Mouse (Mus musculus): ENCODE measurements at regions not wholly inside any gene's neighbourhood (a gene's known extent, or its start where the extent isn't known, plus 50 kb on each side); places are given as distances from the start of the nearest gene placed in this dataset.

- TF ChIP-seq POLR2A (IDR thresholded peaks at IDR 0.05; ENCODE audit: borderline replicate concordance, control insufficient read depth, low read depth, low read length) (no peak), CTCF (IDR thresholded peaks at IDR 0.05; ENCODE audit: control insufficient read depth, insufficient read depth, low read length) (no peak)
Observed at GRCm38 (mm10) chrX:162359767-162360545, 200.4 kb upstream of the Nhs start.

All from bone marrow, adult 2 months (tissue).